ENCODE assay signal across 10 mouse cellular contexts in the genomic region with DNA sequence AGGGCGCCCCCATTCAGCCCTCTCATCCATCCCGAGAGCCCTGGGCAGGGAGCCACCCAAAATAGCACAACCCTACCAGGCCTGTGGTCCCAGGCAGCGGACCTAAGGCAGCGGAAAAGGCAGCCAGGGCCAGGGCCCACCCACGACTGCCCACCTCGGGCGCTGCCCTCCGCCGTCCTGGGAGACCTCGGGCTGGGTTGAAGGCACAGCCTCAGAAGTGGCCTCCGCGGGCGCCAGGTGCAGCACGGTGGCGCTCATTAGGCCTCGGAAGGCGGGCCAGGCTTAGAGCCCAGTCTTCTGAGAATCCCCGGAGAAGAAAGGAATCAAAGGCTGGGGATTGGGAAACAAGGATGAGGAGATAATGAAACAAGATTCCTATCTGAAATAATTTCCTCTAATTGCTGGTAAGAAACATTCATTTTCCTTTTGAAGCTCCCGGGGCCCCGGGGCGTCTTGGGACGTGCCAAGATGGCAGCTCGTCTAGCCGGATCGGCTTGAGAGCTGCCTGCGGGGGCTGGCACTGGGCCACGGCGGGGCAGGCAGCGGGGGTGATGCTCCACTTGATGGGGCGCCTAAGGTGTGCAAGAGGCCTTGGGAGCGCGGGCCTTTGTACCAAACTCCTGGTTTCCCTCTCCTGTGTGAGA. TPM values are rescaled to one million over a fixed set of nuclear protein-coding genes. Genes with fewer than 3 reads are reported as not detected.
A peak's percentile ranks its signal among the peaks of the same experiment; 100 is the strongest.
DNase-seq lines count a peak whose midpoint lies in the region; ATAC-seq and TF ChIP-seq lines count a peak whose summit lies in the region.
"Had no signal": no experiment of that assay in that cellular context is flagged by ENCODE, and none has a peak within 500 bp of the region (broad histone marks: within the 10 kb centered on the region; RNA-seq: fewer than 3 reads in every experiment).

No protein-coding gene starts in this region.

- no peak for ATAC-seq in kidney, embryonic 16.5 days (ENCODE audit: low FRiP score, low TSS enrichment)
- ATAC-seq in forebrain, embryonic 11.5 days (replicated peaks; ENCODE audit: low FRiP score) = no peak
- no peak for ATAC-seq in liver, embryonic 13.5 days (ENCODE audit: low read depth)
- ATAC-seq in erythroblast, adult 5-6 weeks (replicated peaks; ENCODE audit: low FRiP score, poor library complexity, severe bottlenecking) = no peak
- ATAC-seq: Patski had no signal

- peaks cover 11% of the 10 kb centered on the region for H3K4me1 ChIP-seq in kidney, embryonic 16.5 days (ENCODE audit: insufficient read depth, low read length)
- H3K4me1 ChIP-seq in kidney, adult 2 months (ENCODE audit: control insufficient read depth, insufficient read depth, low read length) = no peaks in the 10 kb centered on the region
- H3K4me1 ChIP-seq in forebrain, embryonic 11.5 days (replicated peaks; ENCODE audit: control insufficient read depth, insufficient read depth, low read length) = peaks cover 2% of the 10 kb centered on the region; the same call in 1 of the 2 replicates
- H3K4me1 ChIP-seq in liver, embryonic 13.5 days (replicated peaks) = no peaks in the 10 kb centered on the region

- peak overlapping the region; percentile 39 for H3K4me2 ChIP-seq in kidney, embryonic 16.5 days (replicated peaks; ENCODE audit: low read depth, low read length)
- peak overlapping the region; percentile 26; the same call in 1 of the 2 replicates for H3K4me2 ChIP-seq in forebrain, embryonic 11.5 days (ENCODE audit: low read depth, low read length, severe bottlenecking)
- peak overlapping the region; percentile 21; the same call in 1 of the 2 replicates for H3K4me2 ChIP-seq in liver, embryonic 13.5 days

- no peak overlapping the region for H3K27ac ChIP-seq in kidney, embryonic 16.5 days (ENCODE audit: low read length)
- H3K27ac ChIP-seq in kidney, adult 2 months (ENCODE audit: insufficient read depth, low read depth, low read length) = no peak overlapping the region
- H3K27ac ChIP-seq in forebrain, embryonic 11.5 days (ENCODE audit: low read depth, low read length) = no peak overlapping the region
- no peak overlapping the region for H3K27ac ChIP-seq in liver, embryonic 13.5 days

- no peaks in the 10 kb centered on the region for H3K36me3 ChIP-seq in kidney, embryonic 16.5 days (ENCODE audit: insufficient read depth, low read length)
- no peaks in the 10 kb centered on the region for H3K36me3 ChIP-seq in kidney, adult 2 months (ENCODE audit: control insufficient read depth, insufficient read depth, low read length)
- no peaks in the 10 kb centered on the region for H3K36me3 ChIP-seq in forebrain, embryonic 11.5 days (ENCODE audit: control insufficient read depth, insufficient read depth, low read length)
- H3K36me3 ChIP-seq in liver, embryonic 13.5 days = no peaks in the 10 kb centered on the region

- DNase-seq in kidney, adult 2 months = no peak
- DNase-seq in brain, embryonic 14.5 days (ENCODE audit: low read depth) = peak; percentile 78
- DNase-seq in forebrain, embryonic 11.5 days (ENCODE audit: low spot score) = peak; percentile 70
- no peak for DNase-seq in liver, embryonic 13.5 days
- DNase-seq in adrenal gland, adult (ENCODE audit: inconsistent age in 2 of 2, low spot score in 1 of 2) = no peak
- DNase-seq in ovary, adult 18-20 months (ENCODE audit: low spot score) = no peak

- WGBS in kidney, embryonic 16.5 days = 29% methylated on average over 32 of the region's 32 CpGs
- 30% methylated on average over 32 of the region's 32 CpGs for WGBS in kidney, adult 2 months
- WGBS in forebrain, embryonic 11.5 days = 21% methylated on average over 32 of the region's 32 CpGs
- 33% methylated on average over 32 of the region's 32 CpGs for WGBS in liver, embryonic 13.5 days (ENCODE audit: insufficient replicate concordance)

- no peak overlapping the region for H3K9ac ChIP-seq in kidney, embryonic 16.5 days (replicated peaks; ENCODE audit: low read length)
- peak overlapping the region; percentile 16; the same call in 1 of the 2 replicates for H3K9ac ChIP-seq in forebrain, embryonic 11.5 days (ENCODE audit: low read length)
- H3K9ac ChIP-seq in liver, embryonic 13.5 days = no peak overlapping the region

- no peaks in the 10 kb centered on the region for H3K9me3 ChIP-seq in kidney, embryonic 16.5 days (ENCODE audit: low read length)
- no peaks in the 10 kb centered on the region for H3K9me3 ChIP-seq in forebrain, embryonic 11.5 days (ENCODE audit: control insufficient read depth, low read length)
- no peaks in the 10 kb centered on the region for H3K9me3 ChIP-seq in liver, embryonic 13.5 days (replicated peaks)

- no peak for TF ChIP-seq CTCF in kidney, adult 2 months (conservative IDR thresholded peaks at IDR 0.05; ENCODE audit: insufficient read depth, insufficient read length, low read depth, low read length)
- TF ChIP-seq CTCF in brain, embryonic 14.5 days (IDR thresholded peaks at IDR 0.05; ENCODE audit: borderline replicate concordance, extremely low read depth, insufficient read depth, insufficient read length) = no peak

- H3K4me3 ChIP-seq in kidney, embryonic 16.5 days (ENCODE audit: low read length) = peak overlapping the region; percentile 14
- H3K4me3 ChIP-seq in kidney, adult 2 months (ENCODE audit: insufficient read depth, low read depth, low read length) = no peak overlapping the region
- no peak overlapping the region for H3K4me3 ChIP-seq in forebrain, embryonic 11.5 days (ENCODE audit: low read depth, low read length)
- H3K4me3 ChIP-seq in liver, embryonic 13.5 days (replicated peaks) = no peak overlapping the region

- TF ChIP-seq POLR2A in kidney, adult 2 months (IDR thresholded peaks at IDR 0.05; ENCODE audit: low read depth, low read length) = no peak
- no peak for TF ChIP-seq POLR2A in brain, embryonic 14.5 days (IDR thresholded peaks at IDR 0.05; ENCODE audit: borderline replicate concordance, extremely low read depth, insufficient read depth, insufficient read length, poor library complexity, severe bottlenecking)

- no peaks in the 10 kb centered on the region for H3K27me3 ChIP-seq in kidney, embryonic 16.5 days (ENCODE audit: insufficient read depth, low read length)
- no peaks in the 10 kb centered on the region for H3K27me3 ChIP-seq in kidney, adult 2 months (replicated peaks; ENCODE audit: control insufficient read depth, insufficient read depth, low read length)
- H3K27me3 ChIP-seq in forebrain, embryonic 11.5 days (ENCODE audit: control insufficient read depth, insufficient read depth, low read length) = no peaks in the 10 kb centered on the region
- peaks cover 16% of the 10 kb centered on the region; the same call in 1 of the 2 replicates for H3K27me3 ChIP-seq in liver, embryonic 13.5 days
- H3K27me3 ChIP-seq: Patski had no signal

RNA-seq across cellular contexts. Expression of a gene that starts 21.4 kb away (rescaled TPM):
- polyA plus RNA-seq in kidney, embryonic 16.5 days (2015; fragmentation: Nextera tagmentation; extraction: Ambion mirVana) = not detected in 2 replicates
- polyA plus RNA-seq in kidney, adult 2 months (2012; rRNA removed) = not detected in 2 replicates
- polyA plus RNA-seq in brain, embryonic 14.5 days (2012; rRNA removed) = not detected in 2 replicates
- not detected in 2 replicates for polyA plus RNA-seq in forebrain, embryonic 11.5 days (2014; fragmentation: Nextera tagmentation; extraction: Ambion mirVana)
- not detected in 2 replicates for polyA plus RNA-seq in liver, embryonic 13.5 days (2015; fragmentation: Nextera tagmentation; extraction: Ambion mirVana)
- not detected in 2 replicates for total RNA-seq in erythroblast, adult 5-6 weeks (2015; ENCODE audit: low replicate concordance)
- not detected in 2 replicates for total RNA-seq in erythroblast, adult 5-6 weeks (2017; ENCODE audit: low replicate concordance)
- total RNA-seq: layer of hippocampus, postnatal 14 days had no signal
- polyA plus RNA-seq: Patski had no signal

Comparison
In these comparisons a context has a peak if more than half of its experiments do, and no peak if none do; other contexts are left out.
1. DNase-seq: peak in brain, embryonic 14.5 days (single experiment) and forebrain, embryonic 11.5 days (single experiment); none in kidney, adult 2 months (single experiment), liver, embryonic 13.5 days (single experiment), adrenal gland, adult (0 of 2) and ovary, adult 18-20 months (single experiment).
2. Peak in every context shown above with its lines, with median percentiles within 50 percentile points of each other: H3K4me2 ChIP-seq.